Mouse (Mus musculus) liver, adult 2 months (tissue): ENCODE data around the gene Gm10197.

ENCODE experiments used
- CTCF ChIP-seq: fragments of 200-500 bp; IDR thresholded peaks from 2 replicates; pipeline ENCODE4 v1.5.1; 2011; ENCODE audit warnings: low read depth, low read length, control low read depth
- POLR2A ChIP-seq: fragments of 200-500 bp; IDR thresholded peaks from 2 replicates; pipeline ENCODE4 v1.6.1; 2011; ENCODE audit warnings: low read length, control low read depth; ENCODE audit not compliant: insufficient read depth; ENCODE audit errors: extremely low read depth

DNA sequence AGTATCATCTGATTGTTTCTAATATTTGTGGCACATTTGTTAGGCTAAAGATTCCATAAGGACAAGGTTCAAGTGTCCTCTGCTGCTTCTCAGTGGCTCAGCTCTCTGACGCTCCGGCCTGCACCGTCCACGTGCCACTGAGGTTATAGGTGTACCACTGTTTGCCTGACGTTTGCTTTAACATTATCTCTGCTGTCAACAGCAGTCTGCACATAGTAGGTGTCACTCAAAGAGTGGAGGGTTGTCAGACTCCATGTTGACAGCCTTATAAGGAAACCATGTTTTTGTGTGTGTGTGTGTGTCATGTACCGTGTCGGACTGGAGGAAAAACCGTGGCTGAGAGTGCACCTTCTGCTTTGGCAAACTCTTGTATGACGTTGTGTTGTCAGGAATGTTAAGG, 36.3 kb downstream of the Gm10197 start:
- no peak for TF ChIP-seq POLR2A
- no peak for TF ChIP-seq CTCF
